Mouse (Mus musculus): Measurements from ENCODE around the gene Ern1. TPM values are rescaled to one million over a fixed set of nuclear protein-coding genes. Genes with fewer than 3 reads are reported as not detected.

Ern1 gene
- total RNA-seq (2021), result 10 to 100 TPM; 11.2 to 11.8 TPM
- long read RNA-seq, experiment 1, full-length matches to known transcripts, result 2 of 5 reads
- long read RNA-seq, experiment 1, partial matches to known transcripts, result 1 of 5 reads
- long read RNA-seq, experiment 1, other reads (novel, unspliced or antisense), result 2 of 5 reads
- long read RNA-seq, experiment 2, full-length matches to known transcripts, result 2 of 6 reads
- long read RNA-seq, experiment 2, partial matches to known transcripts, result 0 of 6 reads
- long read RNA-seq, experiment 2, other reads (novel, unspliced or antisense), result 4 of 6 reads

GRCm38 (mm10) chr11:106487733-106488115, at the start of gene Ern1:
Ern1 (minus strand) TSS chr11:106487852.
- Histone ChIP-seq H3K4me3 (peak within 1 kb of the TSS; percentile 66), H3K27ac (peak within 1 kb of the TSS; percentile 92)
- peak; percentile 95 to 97 for DNase-seq (ENCODE audit: low spot score in 2 of 2)
- no peak for TF ChIP-seq CTCF (conservative IDR thresholded peaks at IDR 0.05)

- TF ChIP-seq CTCF (conservative IDR thresholded peaks at IDR 0.05), result no peak
- Histone ChIP-seq H3K27ac (peak overlapping the region; percentile 79), H3K4me3 (no peak overlapping the region)
- DNase-seq (ENCODE audit: low spot score in 2 of 2), result peak; percentile 29 to 63
Observed at GRCm38 (mm10) chr11:106536253-106536912, 48.7 kb upstream of the Ern1 start.

DNA sequence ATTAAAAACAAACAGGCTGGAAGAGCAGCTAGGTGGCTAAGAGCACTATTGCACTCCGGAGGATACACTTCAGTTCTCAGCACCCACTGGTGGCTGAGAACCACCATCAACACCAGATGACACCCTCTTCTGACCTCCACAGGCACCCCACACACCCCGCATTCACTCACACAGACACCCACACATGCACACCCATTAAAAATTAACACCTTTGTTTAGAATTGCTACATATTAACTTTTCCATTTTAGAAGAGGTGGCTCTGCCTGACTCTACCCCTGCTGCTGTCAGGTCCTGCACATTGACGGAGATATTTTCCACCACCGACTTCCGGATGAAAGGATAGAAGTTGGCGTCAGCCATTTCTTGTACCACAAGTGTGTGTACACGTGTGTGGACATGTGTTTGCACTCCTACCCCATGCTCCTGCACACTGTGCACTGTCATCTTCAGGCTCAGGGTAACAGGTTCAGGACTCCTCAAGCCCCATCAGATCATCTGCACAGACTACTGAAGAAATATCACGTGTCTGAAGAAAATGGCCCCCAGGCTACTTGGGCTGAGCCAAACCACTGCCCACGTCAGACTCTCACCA, 48.1 kb upstream of the Ern1 start:
- no peak overlapping the region for H3K4me3 ChIP-seq
- no peak for DNase-seq (ENCODE audit: low spot score in 2 of 2)
- TF ChIP-seq CTCF (conservative IDR thresholded peaks at IDR 0.05), result no peak
- peak overlapping the region; percentile 79 for H3K27ac ChIP-seq

DNA sequence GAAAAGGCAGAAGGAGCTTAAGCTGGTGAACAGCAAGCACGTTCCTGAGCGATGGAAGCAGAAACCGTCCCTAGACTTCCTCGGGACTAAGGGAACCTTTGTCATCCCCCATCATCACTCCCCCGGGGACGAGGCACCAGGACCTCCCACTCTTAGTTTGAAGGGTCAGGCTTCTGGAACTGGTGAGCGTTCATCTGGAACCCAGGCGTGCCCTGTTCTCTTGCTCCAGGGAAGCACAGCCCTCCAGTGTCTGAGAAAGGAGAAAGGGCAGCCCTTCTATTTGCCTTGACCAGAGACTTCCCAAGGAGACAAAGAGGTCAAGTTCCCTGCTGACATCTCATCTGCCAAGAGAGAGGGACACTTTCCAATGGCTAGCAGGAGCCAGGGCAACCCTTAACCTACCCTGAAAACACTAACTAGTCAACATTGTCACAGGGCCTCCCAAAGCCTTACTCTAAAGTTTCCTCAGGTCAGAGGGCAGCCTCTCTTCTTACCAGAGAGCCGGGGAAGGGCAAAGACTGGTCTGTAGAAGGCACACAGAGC, 44.7 kb upstream of the Ern1 start:
- Histone ChIP-seq H3K4me3 (no peak overlapping the region), H3K27ac (no peak overlapping the region)
- no peak for DNase-seq (ENCODE audit: low spot score in 2 of 2)
- TF ChIP-seq CTCF (conservative IDR thresholded peaks at IDR 0.05), result no peak

DNA sequence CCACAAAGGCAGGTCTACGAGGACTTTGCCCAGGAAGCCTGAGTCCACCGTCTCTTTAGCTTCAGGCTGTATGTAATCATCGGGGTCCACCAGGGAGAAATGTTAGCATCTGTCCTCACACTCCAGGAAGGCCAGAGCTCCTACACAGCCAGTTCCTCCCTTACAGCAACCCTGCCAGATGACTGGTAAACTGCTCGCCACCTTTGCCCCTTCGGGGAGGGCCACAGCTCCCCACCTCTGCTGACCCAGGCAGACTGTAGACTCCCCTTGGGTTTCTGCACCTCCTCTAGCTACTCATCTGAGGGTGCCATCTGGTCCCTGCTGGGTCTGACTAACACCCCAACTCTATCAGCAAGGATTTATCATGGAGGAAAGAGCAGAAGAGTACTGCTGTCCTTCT, 42.1 kb upstream of the Ern1 start:
- Histone ChIP-seq H3K4me3 (no peak overlapping the region), H3K27ac (no peak overlapping the region)
- no peak for TF ChIP-seq CTCF (conservative IDR thresholded peaks at IDR 0.05)
- no peak for DNase-seq (ENCODE audit: low spot score in 2 of 2)

DNA sequence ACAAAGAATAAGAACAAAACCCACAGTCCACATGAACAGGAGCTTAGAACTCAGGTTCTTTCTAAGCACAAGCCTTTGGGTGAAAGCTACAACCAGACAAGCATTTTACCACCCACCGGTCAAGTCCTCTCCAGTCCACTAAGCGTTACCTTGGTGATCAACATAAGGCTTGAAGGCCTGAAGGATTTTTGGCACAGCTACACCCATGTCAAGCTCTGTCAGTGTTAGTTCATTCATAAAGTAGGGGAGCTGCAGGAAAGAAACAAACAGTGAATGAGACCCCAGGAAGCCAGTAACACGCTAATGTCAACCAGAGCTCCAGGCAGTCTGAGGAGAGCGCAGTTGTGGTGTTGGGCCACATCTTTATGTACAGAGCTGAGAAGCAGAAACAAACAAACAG, 41.5 kb upstream of the Ern1 start:
- Histone ChIP-seq H3K4me3 (no peak overlapping the region), H3K27ac (no peak overlapping the region)
- no peak for TF ChIP-seq CTCF (conservative IDR thresholded peaks at IDR 0.05)
- no peak for DNase-seq (ENCODE audit: low spot score in 2 of 2)

- Histone ChIP-seq H3K27ac (peak overlapping the region; percentile 36; the same call in 1 of the 2 replicates), H3K4me3 (no peak overlapping the region)
- DNase-seq (ENCODE audit: low spot score in 2 of 2), result no peak
- TF ChIP-seq CTCF (conservative IDR thresholded peaks at IDR 0.05), result no peak
Observed at GRCm38 (mm10) chr11:106527926-106528325, 40.3 kb upstream of the Ern1 start.

DNA sequence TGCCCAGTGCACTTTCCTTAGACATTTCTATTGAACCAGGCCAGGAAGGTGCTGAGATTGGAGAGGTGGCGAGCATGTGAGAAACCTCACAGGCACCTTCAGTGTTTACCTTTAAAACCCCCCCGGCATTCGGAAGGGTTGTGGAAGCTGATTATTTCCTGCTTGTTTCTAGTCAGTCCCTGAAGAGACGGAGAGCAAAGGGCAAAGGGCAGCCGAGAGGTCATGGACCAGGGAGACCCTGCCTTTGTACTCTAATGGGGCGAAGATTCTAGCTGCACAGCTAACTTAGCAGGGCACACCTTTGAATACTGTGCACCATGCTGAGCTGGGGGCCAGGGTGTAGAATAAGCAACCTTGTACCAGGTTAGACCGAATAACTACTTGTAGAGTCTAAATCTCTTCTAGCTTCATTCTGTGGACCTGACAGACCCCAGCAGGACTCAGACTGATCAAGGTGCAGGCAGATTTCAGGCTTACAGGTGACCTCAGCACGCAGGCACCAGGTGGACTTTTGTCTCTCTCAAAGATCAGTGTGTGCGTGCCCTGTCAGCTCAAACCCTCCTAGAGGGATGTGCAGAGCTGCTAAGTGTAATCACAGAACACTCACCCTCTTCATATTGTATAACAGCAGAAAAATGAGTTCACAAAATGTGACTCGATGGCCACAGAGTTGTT, 39.6 kb upstream of the Ern1 start:
- Histone ChIP-seq H3K4me3 (no peak overlapping the region), H3K27ac (peak overlapping the region; percentile 36; the same call in 1 of the 2 replicates)
- TF ChIP-seq CTCF (conservative IDR thresholded peaks at IDR 0.05), result no peak
- DNase-seq (ENCODE audit: low spot score in 2 of 2), result no peak

- DNase-seq (ENCODE audit: low spot score in 2 of 2), result no peak
- no peak overlapping the region for H3K27ac ChIP-seq
- H3K4me3 ChIP-seq, result no peak overlapping the region
- TF ChIP-seq CTCF (conservative IDR thresholded peaks at IDR 0.05), result peak; percentile 36; the same call in 1 of the 2 replicates
Observed at GRCm38 (mm10) chr11:106522538-106522937, 34.9 kb upstream of the Ern1 start.

GRCm38 (mm10) chr11:106521612-106522011, 34.0 kb upstream of the Ern1 start:
- DNase-seq (ENCODE audit: low spot score in 2 of 2), result no peak
- no peak for TF ChIP-seq CTCF (conservative IDR thresholded peaks at IDR 0.05)
- Histone ChIP-seq H3K4me3 (no peak overlapping the region), H3K27ac (no peak overlapping the region)

DNA sequence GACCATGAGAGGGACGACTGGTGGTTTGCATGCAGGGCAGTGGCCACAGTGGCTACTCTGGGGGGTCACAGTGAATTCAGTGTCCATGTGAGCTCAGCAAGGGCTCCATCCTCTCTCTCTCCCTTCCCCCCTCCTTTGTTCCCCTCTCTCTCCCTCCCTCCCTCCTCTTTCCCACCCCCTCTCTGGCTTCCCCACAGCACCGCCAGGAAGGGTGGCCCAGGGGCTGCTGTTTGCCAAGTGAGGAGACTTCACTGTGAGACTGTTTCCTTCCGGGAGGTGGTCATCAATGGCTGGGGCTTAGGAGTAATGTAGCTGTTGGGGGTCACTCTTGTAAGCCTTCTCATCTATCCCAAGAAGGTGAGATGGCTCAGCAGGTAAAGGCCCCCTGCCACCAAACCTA, 32.8 kb upstream of the Ern1 start:
- no peak for TF ChIP-seq CTCF (conservative IDR thresholded peaks at IDR 0.05)
- DNase-seq (ENCODE audit: low spot score in 2 of 2), result no peak
- Histone ChIP-seq H3K27ac (no peak overlapping the region), H3K4me3 (no peak overlapping the region)

GRCm38 (mm10) chr11:106519519-106519918, 31.9 kb upstream of the Ern1 start:
- DNase-seq (ENCODE audit: low spot score in 2 of 2), result no peak
- no peak for TF ChIP-seq CTCF (conservative IDR thresholded peaks at IDR 0.05)
- H3K27ac ChIP-seq, result peak overlapping the region; percentile 11; the same call in 1 of the 2 replicates
- no peak overlapping the region for H3K4me3 ChIP-seq

DNA sequence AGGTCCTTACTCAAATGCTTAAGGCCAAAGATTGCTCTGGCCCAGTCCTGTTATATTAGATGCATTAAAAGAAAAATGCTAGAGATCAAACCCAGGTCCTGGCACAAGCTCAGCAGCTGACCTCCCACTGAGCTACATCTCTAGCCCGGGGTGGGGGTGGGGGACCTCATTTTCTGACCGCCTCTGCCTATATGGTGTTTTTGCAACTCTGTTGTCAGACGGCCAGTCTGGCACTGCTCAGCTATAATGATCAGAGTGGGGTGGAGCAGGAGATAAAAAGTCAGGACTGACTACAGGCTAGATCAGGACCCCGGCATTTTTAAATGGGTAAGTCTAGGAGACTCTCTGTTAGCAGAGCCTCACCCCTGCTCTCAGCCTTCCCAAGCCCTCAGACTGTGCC, 30.7 kb upstream of the Ern1 start:
- no peak overlapping the region for H3K4me3 ChIP-seq
- no peak for DNase-seq (ENCODE audit: low spot score in 2 of 2)
- no peak for TF ChIP-seq CTCF (conservative IDR thresholded peaks at IDR 0.05)
- H3K27ac ChIP-seq, result no peak overlapping the region

All from layer of hippocampus, adult 2 months (tissue).